Mouse (Mus musculus) lung, adult 18-20 months (tissue): ENCODE measurements at regions not wholly inside any gene's neighbourhood (a gene's known extent, or its start where the extent isn't known, plus 50 kb on each side); places are given as distances from the start of the nearest gene placed in this dataset.

Source experiments
- DNase-seq, 2 experiments: peaks; one replicate each; pipeline ENCODE4 v3.0.0; 2022; ENCODE audit warnings: mixed read lengths in 2 of 2

GRCm38 (mm10) chr5:121078531-121078930, 68.6 kb upstream of the Rph3a start:
- peak; percentile 5 to 8 for DNase-seq

DNA sequence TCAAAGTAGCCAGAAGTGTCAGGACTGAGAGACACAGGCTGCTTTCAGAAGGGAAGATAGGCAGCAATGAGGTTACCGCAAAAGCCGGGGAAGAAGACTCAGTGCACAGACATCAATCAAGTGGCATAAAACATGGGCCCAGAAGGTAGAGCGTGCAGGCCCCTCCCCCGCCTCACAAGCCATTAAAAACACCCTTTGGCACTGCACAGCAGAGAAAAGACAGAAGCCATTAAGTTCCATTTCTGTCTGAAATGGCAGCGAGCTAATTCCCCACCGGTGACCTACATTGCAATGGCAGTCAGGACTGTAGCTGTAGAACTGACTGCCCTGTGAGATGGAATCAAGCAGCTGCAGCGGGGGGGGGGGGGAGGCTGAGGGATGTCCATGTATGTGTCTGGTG, 66.8 kb upstream of the Rph3a start:
- no peak for DNase-seq

DNA sequence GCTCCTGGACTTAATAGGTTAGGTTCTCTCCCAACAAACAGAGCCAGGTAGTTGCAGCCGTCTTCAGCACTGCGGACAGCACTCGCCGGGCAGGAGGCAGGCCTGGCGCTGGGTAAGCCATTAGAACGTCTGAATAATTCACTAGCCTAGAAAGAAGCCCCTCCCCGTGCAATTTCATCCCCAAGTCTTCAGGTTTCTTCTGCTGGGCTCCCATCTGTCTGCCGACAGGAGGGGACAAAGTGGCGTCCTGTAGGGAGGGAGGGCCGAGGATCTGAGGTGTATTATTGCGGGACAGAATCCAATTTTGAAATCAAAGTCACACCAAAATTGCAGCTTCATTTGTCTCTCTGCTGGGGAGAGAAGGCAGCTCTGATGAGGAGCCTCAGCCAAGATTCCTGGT, 58.9 kb upstream of the Rph3a start:
- DNase-seq = no peak

DNA sequence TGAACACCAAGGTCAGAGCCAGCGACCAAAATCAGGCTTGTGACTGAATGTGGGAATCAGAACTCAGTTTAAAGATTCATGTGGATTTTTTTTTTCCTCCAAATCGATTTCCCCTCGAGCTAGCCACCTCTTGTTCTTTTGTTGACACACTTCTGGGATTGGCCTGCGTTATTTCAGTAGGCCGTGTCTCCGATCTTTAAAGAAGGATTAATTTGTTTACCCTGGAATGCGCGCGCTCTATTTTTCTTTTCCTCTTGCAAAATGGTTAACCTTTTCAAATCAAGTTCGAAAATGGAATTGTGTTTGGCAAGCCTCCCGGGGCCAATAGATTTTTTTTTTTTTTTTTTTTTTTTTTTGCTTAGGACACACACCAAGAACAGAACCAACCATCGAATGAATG, 54.8 kb upstream of the Rph3a start:
- peak in 1 of 2 experiments; percentile 1 for DNase-seq

DNA sequence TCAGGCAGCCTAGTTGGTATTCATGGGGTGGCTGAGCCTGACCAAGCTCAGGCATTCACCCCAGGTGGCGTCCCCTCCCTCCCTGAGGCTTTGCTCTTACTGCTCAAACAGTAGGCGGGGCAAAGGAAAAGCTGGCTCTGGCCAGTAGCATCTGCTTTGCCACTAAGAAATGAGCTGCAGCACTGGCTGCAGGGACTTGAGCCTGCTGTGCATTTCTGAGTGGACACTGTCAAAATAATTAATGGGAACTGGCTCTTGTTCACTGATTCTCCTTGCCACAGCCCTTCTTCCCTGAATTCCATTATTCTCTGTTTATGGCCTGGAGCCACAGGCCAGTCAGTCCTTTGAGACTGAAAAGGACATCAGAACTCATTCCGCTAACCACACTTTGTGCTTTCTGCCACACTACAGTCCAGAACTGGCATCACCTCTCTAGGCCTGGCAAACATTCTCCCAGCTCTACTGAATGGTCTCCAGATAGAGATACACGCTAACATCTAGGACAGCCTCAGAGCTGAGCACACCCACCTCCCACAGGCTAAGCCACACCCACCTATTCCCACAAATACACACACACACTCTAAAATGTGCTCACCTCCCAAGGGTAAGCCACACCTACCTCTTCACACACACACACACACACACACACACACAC, 53.2 kb upstream of the Rph3a start:
- no peak for DNase-seq

DNA sequence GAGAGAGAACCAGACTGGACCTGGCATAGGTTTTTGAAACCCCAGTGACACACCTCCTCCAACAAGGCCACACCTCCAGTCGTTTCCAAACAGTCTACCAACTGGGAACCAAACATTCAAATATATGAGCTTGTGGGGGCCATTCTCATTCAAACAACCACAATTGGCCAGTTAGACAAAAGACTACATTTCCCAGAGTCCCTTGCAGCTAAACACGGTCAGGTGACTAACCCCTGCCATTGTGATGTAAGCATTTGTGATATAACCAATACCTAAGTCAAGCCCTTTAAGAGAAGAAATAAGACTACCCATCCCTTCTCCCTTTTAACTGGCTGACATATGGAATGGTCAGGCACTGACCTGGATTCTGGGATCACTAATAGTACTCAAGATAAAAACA, 51.8 kb upstream of the Rph3a start:
- no peak for DNase-seq
